Mouse (Mus musculus) kidney, postnatal 25 days (tissue): Measurements from ENCODE around the gene Adra2a.

Experiments used
- DNase-seq, 2 experiments: peaks; one replicate each; pipeline ENCODE4 v3.0.0; 2021; ENCODE audit warnings: mixed read lengths in 2 of 2

The Adra2a gene

DNA sequence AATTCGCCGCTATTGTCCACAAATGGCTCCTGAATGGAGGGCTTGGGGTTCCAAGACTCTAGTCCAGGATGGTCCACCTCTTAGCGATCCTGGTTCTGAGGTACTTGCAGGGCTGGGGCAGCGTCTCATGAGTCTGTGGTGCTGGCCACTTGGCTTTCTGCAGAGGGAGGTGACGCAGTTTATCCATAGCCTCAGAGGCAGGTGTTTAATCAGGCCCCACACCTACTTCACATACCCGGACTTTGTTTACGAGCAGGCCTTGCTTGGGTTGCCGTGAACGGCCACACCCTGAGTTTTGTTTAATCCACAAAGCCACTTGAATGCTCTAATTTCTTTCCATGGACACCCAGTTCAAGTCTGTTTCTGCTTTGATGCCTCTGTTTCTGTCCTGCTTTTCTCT, 37.4 kb downstream of the Adra2a start:
- no peak for DNase-seq

DNA sequence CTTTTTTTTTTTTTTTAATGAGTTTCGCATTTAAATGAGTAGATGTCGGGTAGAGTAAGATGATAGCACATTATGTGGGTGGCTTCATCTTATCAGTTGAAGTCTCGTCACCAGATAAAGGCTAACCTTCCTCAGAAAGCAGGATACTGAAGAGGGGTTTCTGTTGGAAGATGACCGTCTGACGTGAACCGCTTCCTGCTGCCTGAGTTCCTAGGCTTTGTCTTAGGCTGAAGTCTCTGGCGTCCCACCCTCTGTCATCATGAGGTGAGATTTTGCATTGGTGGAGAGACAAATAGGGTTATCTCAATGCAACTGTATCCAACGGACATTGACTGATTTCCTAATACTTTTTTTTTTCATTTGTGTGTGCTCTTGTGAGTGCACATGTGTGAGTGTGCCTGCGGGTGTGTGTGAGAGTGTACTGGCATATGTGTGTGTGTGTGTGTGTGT, 37.8 kb downstream of the Adra2a start:
- no peak for DNase-seq

DNA sequence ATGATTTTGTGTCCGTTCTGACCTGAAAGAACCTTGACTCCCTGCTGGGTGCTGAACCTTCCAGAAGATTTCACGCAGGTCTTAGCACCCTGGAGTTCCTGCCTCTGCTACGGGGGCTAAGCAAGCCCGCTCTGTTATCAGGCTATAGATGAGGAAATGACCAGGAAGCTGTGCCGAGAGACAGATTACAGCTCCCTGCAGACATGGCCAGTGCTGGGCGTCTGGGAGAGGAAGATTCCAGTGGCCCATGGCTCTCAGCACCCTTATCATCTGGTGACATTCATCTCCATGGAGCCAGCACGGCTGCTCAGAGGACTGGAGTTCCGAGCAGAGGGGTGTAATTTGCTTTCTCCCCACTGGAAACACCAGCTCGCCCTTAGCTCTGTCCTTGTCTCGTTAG, 43.4 kb downstream of the Adra2a start:
- no peak for DNase-seq

DNA sequence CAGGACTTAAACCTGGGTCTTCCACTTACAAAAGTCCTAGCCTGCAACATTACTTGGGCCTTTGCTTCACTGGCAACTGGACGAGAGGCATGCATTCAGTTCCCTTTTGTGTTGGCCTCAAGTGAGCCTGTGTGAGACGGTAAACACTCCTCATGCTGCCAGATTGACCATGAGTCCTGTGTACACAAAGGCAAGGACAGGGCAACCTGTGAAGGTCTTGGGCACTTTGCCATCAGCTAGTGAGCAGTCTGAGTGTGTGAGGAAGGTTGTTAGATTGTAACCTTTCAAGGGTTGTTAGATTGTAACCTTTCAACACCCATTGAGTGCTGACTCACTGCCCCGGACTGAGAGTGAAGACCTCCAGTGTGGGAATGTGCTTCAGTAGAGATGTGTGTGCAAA, 49.6 kb downstream of the Adra2a start:
- peak in 1 of 2 experiments; percentile 2 for DNase-seq

DNA sequence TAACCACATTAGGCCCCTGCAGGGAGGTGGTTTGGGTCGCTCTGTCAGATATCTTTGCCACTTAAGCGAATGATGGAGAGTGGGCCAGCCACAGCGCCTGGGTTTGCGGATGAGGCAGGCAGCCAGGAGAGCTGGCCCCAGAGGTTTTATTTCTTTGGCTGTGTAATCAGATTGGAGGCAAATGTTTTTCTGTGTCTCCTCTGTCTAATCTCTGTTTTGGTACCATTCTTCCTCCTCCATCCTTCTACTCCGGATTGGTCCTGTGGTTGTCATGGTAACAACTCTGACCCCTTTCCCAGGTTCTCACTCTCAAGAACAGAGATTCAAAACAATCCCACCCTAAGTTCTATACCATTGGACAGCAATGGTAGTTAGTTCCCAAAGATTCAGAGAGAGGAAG, 51.8 kb downstream of the Adra2a start:
- no peak for DNase-seq

DNA sequence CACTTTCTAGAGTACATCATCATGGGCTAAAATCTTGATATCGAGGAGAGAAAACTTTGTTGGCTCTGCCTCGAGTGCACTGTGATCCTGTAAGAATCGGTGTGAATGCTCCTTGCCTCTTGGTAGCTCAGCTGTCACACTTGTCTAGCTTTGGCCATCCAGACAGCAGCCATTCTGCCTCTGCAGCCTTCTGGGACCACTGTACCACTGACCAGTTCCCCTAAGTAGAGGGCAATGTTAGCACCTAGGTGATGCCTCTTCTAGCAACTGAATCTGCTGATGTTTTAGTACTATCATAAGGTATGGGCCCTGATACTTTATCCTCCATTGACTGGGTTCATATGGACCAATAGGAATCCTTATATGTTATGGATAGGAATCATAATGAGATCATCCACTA, 54.4 kb downstream of the Adra2a start:
- DNase-seq: no peak
